24 mouse cellular contexts compared by ENCODE assay signal in genomic region chr9:79201755-79202154, GRCm38 (mm10).
DNase-seq lines count a peak whose midpoint lies in the region; TF ChIP-seq lines count a peak whose summit lies in the region.
"Had no signal": no experiment of that assay in that cellular context is flagged by ENCODE, and none has a peak within 500 bp of the region (broad histone marks: within the 10 kb centered on the region; RNA-seq: fewer than 3 reads in every experiment).

No protein-coding gene starts in this region.

- peak in 1 of 2 experiments; percentile 11 for DNase-seq in left cerebral cortex, adult 2 months (ENCODE audit: extremely low spot score in 1 of 2, low spot score in 2 of 2)
- no peak for DNase-seq in left cerebral cortex, postnatal 4 days
- DNase-seq in MEL (ENCODE audit: low read depth, low spot score): no peak
- peak; percentile 16 for DNase-seq in fibroblast of lung, adult 2 months (ENCODE audit: low read depth)
- DNase-seq in right cerebral cortex, postnatal 25 days: peak; percentile 5
- DNase-seq in thymus, adult 18-20 months: no peak
- DNase-seq in cerebellum, postnatal 4 days (ENCODE audit: low spot score in 2 of 2): no peak
- DNase-seq: adrenal gland, postnatal 14 days; B cell, adult 2 months; cerebellum, adult 8-10 months; cerebellum, postnatal 36 days; forebrain, postnatal 0 days; gastrocnemius, postnatal 10 days; kidney, postnatal 4 days; liver; lung, postnatal 36 days; thymus, postnatal 36 days had no signal

- no peaks in the 10 kb centered on the region for H3K27me3 ChIP-seq in MEL (ENCODE audit: control insufficient read depth in 1 of 2, insufficient read depth in 2 of 2, low read length in 2 of 2)
- H3K27me3 ChIP-seq: kidney, embryonic 15.5 days; liver, embryonic 15.5 days; lung, embryonic 15.5 days; megakaryocyte, embryonic 14.5 days; midbrain, embryonic 15.5 days; neural tube, embryonic 12.5 days had no signal

- intact Hi-C loops in left cerebral cortex, adult 2 months (cut with DNase I): no loop called here
- intact Hi-C loops in left cerebral cortex, postnatal 4 days (cut with DNase I): no loop called here

- no peak for TF ChIP-seq CTCF in left cerebral cortex, adult 2 months (IDR thresholded peaks at IDR 0.05)
- TF ChIP-seq CTCF in MEL (IDR thresholded peaks at IDR 0.05 in 2 of 3, conservative IDR thresholded peaks at IDR 0.05 in 1 of 3; ENCODE audit: control insufficient read depth in 1 of 3, insufficient read depth in 1 of 3, low read depth in 2 of 3, low read length in 3 of 3, poor library complexity in 1 of 3, severe bottlenecking in 1 of 3): no peak

- H3K4me3 ChIP-seq in left cerebral cortex, adult 2 months: no peak overlapping the region
- H3K4me3 ChIP-seq in MEL (ENCODE audit: control insufficient read depth in 1 of 2, insufficient read depth in 1 of 2, low read depth in 2 of 2, low read length in 2 of 2): no peak overlapping the region
- H3K4me3 ChIP-seq: kidney, embryonic 15.5 days; liver, embryonic 15.5 days; lung, embryonic 15.5 days; megakaryocyte, embryonic 14.5 days; midbrain, embryonic 15.5 days; neural tube, embryonic 12.5 days had no signal

- peak overlapping the region; percentile 76; the same call in 1 of the 2 replicates for H3K27ac ChIP-seq in left cerebral cortex, adult 2 months
- H3K27ac ChIP-seq in MEL (ENCODE audit: control insufficient read depth, low read depth, low read length): no peak overlapping the region
- H3K27ac ChIP-seq: hindbrain, postnatal 0 days; kidney, embryonic 15.5 days; liver, embryonic 15.5 days; lung, embryonic 15.5 days; midbrain, embryonic 15.5 days; neural tube, embryonic 12.5 days had no signal

- H3K9ac ChIP-seq in MEL (ENCODE audit: control insufficient read depth, low read depth, low read length, poor library complexity, severe bottlenecking): no peak overlapping the region
- H3K9ac ChIP-seq: forebrain, postnatal 0 days; kidney, embryonic 15.5 days; liver, embryonic 15.5 days; lung, embryonic 15.5 days; midbrain, embryonic 15.5 days; neural tube, embryonic 12.5 days had no signal

- no peak for TF ChIP-seq EP300 in MEL (IDR thresholded peaks at IDR 0.05; ENCODE audit: low read depth in 1 of 2, low read length in 2 of 2)

- no peaks in the 10 kb centered on the region for H3K9me3 ChIP-seq in MEL (replicated peaks; ENCODE audit: insufficient read depth, low read length)
- H3K9me3 ChIP-seq: kidney, embryonic 15.5 days; liver, embryonic 15.5 days; lung, embryonic 15.5 days; megakaryocyte, embryonic 14.5 days; midbrain, embryonic 15.5 days; neural tube, embryonic 12.5 days had no signal

- no peaks in the 10 kb centered on the region for H3K36me3 ChIP-seq in MEL (ENCODE audit: control insufficient read depth in 1 of 2, insufficient read depth in 2 of 2, low read length in 2 of 2)
- H3K36me3 ChIP-seq: kidney, embryonic 15.5 days; liver, embryonic 15.5 days; lung, embryonic 15.5 days; midbrain, embryonic 15.5 days; neural tube, embryonic 12.5 days had no signal

- TF ChIP-seq RAD21 in MEL (IDR thresholded peaks at IDR 0.05; ENCODE audit: low read depth, low read length): no peak

- H3K4me1 ChIP-seq in MEL (ENCODE audit: control insufficient read depth in 1 of 2, insufficient read depth in 2 of 2, low read length in 2 of 2): no peaks in the 10 kb centered on the region
- H3K4me1 ChIP-seq: kidney, embryonic 15.5 days; liver, embryonic 15.5 days; lung, embryonic 15.5 days; megakaryocyte, embryonic 14.5 days; midbrain, embryonic 15.5 days; neural tube, embryonic 12.5 days had no signal

- no peaks in the 10 kb centered on the region for H3K79me2 ChIP-seq in MEL (ENCODE audit: control insufficient read depth, insufficient read depth, low read length, poor library complexity)

- no peak for TF ChIP-seq POLR2A in MEL (IDR thresholded peaks at IDR 0.05; ENCODE audit: control insufficient read depth in 1 of 2, insufficient read depth in 1 of 2, low read depth in 1 of 2, low read length in 2 of 2, poor library complexity in 1 of 2)

TF ChIP-seq in MEL, 35 proteins besides CTCF, POLR2A, EP300 and RAD21:
- TF ChIP-seq CHD1 (IDR thresholded peaks at IDR 0.05; ENCODE audit: low read depth, low read length): no peak
- no peak for TF ChIP-seq POLR2AphosphoS5 (IDR thresholded peaks at IDR 0.05; ENCODE audit: borderline replicate concordance, low read depth, low read length)
- no peak for TF ChIP-seq SMC3 (IDR thresholded peaks at IDR 0.05; ENCODE audit: low read depth, low read length)
- no peak for TF ChIP-seq NRF1 (IDR thresholded peaks at IDR 0.05; ENCODE audit: insufficient read depth, low read depth, low read length, poor library complexity, severe bottlenecking)
- TF ChIP-seq ZNF384 (IDR thresholded peaks at IDR 0.05; ENCODE audit: low read depth, low read length): no peak
- TF ChIP-seq TBP (IDR thresholded peaks at IDR 0.05; ENCODE audit: low read depth, low read length): 0 out of 2 replicates have a peak, but pooled peaks have one; percentile 29
- TF ChIP-seq ZMIZ1 (IDR thresholded peaks at IDR 0.05; ENCODE audit: low read depth, low read length): no peak
- no peak for TF ChIP-seq ZC3H11A (IDR thresholded peaks at IDR 0.05; ENCODE audit: low read depth, low read length)

Comparison
In these comparisons a context has a peak if more than half of its experiments do, and no peak if none do; other contexts are left out.
1. DNase-seq: peak in fibroblast of lung, adult 2 months (single experiment) and right cerebral cortex, postnatal 25 days (single experiment); none in left cerebral cortex, postnatal 4 days (single experiment), MEL (single experiment), thymus, adult 18-20 months (0 of 2) and cerebellum, postnatal 4 days (0 of 2).